Mouse (Mus musculus) heart, adult 2 months (tissue): ENCODE data around the gene Nuak2.

Experiments used
- CTCF ChIP-seq: fragments of 200-600 bp; IDR thresholded peaks from 2 replicates; pipeline ENCODE4 v1.8.1; 2022; ENCODE audit warnings: antibody characterized with exemption, mild to moderate bottlenecking, moderate library complexity
- POLR2A ChIP-seq: fragments of 200-500 bp; IDR thresholded peaks from 2 replicates; pipeline ENCODE4 v1.6.1; 2011; ENCODE audit warnings: mild to moderate bottlenecking, low read depth, low read length, control low read depth; ENCODE audit not compliant: insufficient read depth

- no peak for TF ChIP-seq CTCF
- TF ChIP-seq POLR2A, result no peak
Measured at GRCm38 (mm10) chr1:132298425-132298800, 17.5 kb upstream of the Nuak2 start, which contains the start of gene Klhdc8a.
